Mouse (Mus musculus) C2C12 (cell line): ENCODE data around the gene Psmc1. TPM values are rescaled to one million over a fixed set of nuclear protein-coding genes. Genes with fewer than 3 reads are reported as not detected.

Experiments used
- H3K27me3 ChIP-seq: one replicate; pipeline ENCODE4 v1.6.1; 2011; ENCODE audit not compliant: control insufficient read depth, insufficient read depth, insufficient read length
- H3K36me3 ChIP-seq: one replicate; pipeline ENCODE4 v1.6.1; 2011; ENCODE audit not compliant: control insufficient read depth, insufficient read depth
- H3K4me3 ChIP-seq: one replicate; pipeline ENCODE4 v1.5.1; 2011; ENCODE audit warnings: mild to moderate bottlenecking, control low read depth; ENCODE audit not compliant: poor library complexity, insufficient read depth, severe bottlenecking
- H3K79me2 ChIP-seq: one replicate; pipeline ENCODE4 v1.6.1; 2011; ENCODE audit not compliant: control insufficient read depth, insufficient read depth
- H3K79me3 ChIP-seq: one replicate; pipeline ENCODE4 v1.6.1; 2011; ENCODE audit warnings: low read depth, control low read depth
- H3ac ChIP-seq: one replicate; pipeline ENCODE3; 2011; ENCODE audit warnings: low read depth; ENCODE audit not compliant: control insufficient read depth, insufficient read length
- CEBPB ChIP-seq: IDR thresholded peaks from one replicate; pipeline ENCODE4 v1.6.1; 2011; ENCODE audit warnings: low read depth, mild to moderate bottlenecking, control low read depth, moderate library complexity
- CTCF ChIP-seq: IDR thresholded peaks from one replicate; pipeline ENCODE4 v1.5.1; 2011; ENCODE audit not compliant: control insufficient read depth, insufficient read depth, insufficient read length
- FOSL1 ChIP-seq: IDR thresholded peaks from one replicate; pipeline ENCODE4 v1.8.0; 2011; ENCODE audit warnings: mild to moderate bottlenecking, low read length; ENCODE audit not compliant: poor library complexity, insufficient read depth, severe bottlenecking
- MAX ChIP-seq: IDR thresholded peaks from one replicate; pipeline ENCODE4 v1.6.1; 2011; ENCODE audit warnings: mild to moderate bottlenecking, control low read depth
- MYOD1 ChIP-seq: IDR thresholded peaks from one replicate; pipeline ENCODE4 v1.6.1; 2011; ENCODE audit warnings: low read depth; ENCODE audit not compliant: control insufficient read depth, insufficient read length
- MYOG ChIP-seq: IDR thresholded peaks from one replicate; pipeline ENCODE4 v1.6.1; 2011; ENCODE audit not compliant: control insufficient read depth, insufficient read length; ENCODE audit errors: extremely low read depth
- USF1 ChIP-seq: IDR thresholded peaks from one replicate; pipeline ENCODE4 v1.6.1; 2011; ENCODE audit warnings: low read depth, mild to moderate bottlenecking, control low read depth, moderate library complexity
- polyA plus RNA-seq: library from polyadenylated mRNA; unstranded; fragments of >200 nt; fragmentation: generic; extraction: Trizol; gene quantifications from one replicate; pipeline ENCODE4 v1.2.1, GENCODE M21; 2012; ENCODE audit warnings: missing spikeins

The Psmc1 gene
- polyA plus RNA-seq, 1 experiment = 192 TPM

- TF ChIP-seq CTCF (no peak), USF1 (no peak)
- no peaks in the 10 kb centered on the region for H3K36me3 ChIP-seq
- H3K27me3 ChIP-seq = peaks cover 26% of the 10 kb centered on the region
- no peaks in the 10 kb centered on the region for H3K79me3 ChIP-seq
- H3ac ChIP-seq = no peak overlapping the region
- H3K4me3 ChIP-seq = no peak overlapping the region
- H3K79me2 ChIP-seq = no peaks in the 10 kb centered on the region
Measured at GRCm38 (mm10) chr12:100093046-100093445, 16.9 kb upstream of the Psmc1 start.

GRCm38 (mm10) chr12:100099971-100100706, 9.8 kb upstream of the Psmc1 start:
- TF ChIP-seq CEBPB = no peak
- no peak for TF ChIP-seq FOSL1
- no peak for TF ChIP-seq USF1
- no peak for TF ChIP-seq MYOD1
- TF ChIP-seq CTCF = no peak
- TF ChIP-seq MAX = no peak
- no peak for TF ChIP-seq MYOG
- no peaks in the 10 kb centered on the region for H3K79me3 ChIP-seq
- no peaks in the 10 kb centered on the region for H3K79me2 ChIP-seq
- H3K4me3 ChIP-seq = no peak overlapping the region
- H3K36me3 ChIP-seq = no peaks in the 10 kb centered on the region
- peaks cover 8% of the 10 kb centered on the region for H3K27me3 ChIP-seq
- no peak overlapping the region for H3ac ChIP-seq

- Histone ChIP-seq H3K4me3 (no peak overlapping the region), H3ac (no peak overlapping the region), H3K36me3 (no peaks in the 10 kb centered on the region), H3K79me2 (no peaks in the 10 kb centered on the region), H3K27me3 (peaks cover 8% of the 10 kb centered on the region), H3K79me3 (no peaks in the 10 kb centered on the region)
- TF ChIP-seq MAX (no peak), USF1 (no peak), MYOD1 (no peak), CTCF (no peak), MYOG (no peak)
Measured at GRCm38 (mm10) chr12:100100707-100101030, 9.3 kb upstream of the Psmc1 start.

GRCm38 (mm10) chr12:100101651-100102050, 8.3 kb upstream of the Psmc1 start:
- peaks cover 8% of the 10 kb centered on the region for H3K27me3 ChIP-seq
- H3K79me3 ChIP-seq = no peaks in the 10 kb centered on the region
- no peaks in the 10 kb centered on the region for H3K79me2 ChIP-seq
- no peak for TF ChIP-seq MYOG
- peak; percentile 26 for TF ChIP-seq MYOD1
- no peak overlapping the region for H3ac ChIP-seq
- H3K4me3 ChIP-seq = no peak overlapping the region
- H3K36me3 ChIP-seq = no peaks in the 10 kb centered on the region

GRCm38 (mm10) chr12:100104530-100104929, 5.4 kb upstream of the Psmc1 start:
- no peaks in the 10 kb centered on the region for H3K79me2 ChIP-seq
- H3K4me3 ChIP-seq = no peak overlapping the region
- H3ac ChIP-seq = no peak overlapping the region
- no peaks in the 10 kb centered on the region for H3K79me3 ChIP-seq
- peaks cover 8% of the 10 kb centered on the region for H3K27me3 ChIP-seq
- H3K36me3 ChIP-seq = no peaks in the 10 kb centered on the region
- TF ChIP-seq MAX (no peak), MYOD1 (no peak), USF1 (no peak), FOSL1 (no peak), MYOG (no peak), CEBPB (no peak), CTCF (no peak)

GRCm38 (mm10) chr12:100106275-100106895, 3.6 kb upstream of the Psmc1 start:
- TF ChIP-seq CTCF (peak; percentile 34), USF1 (no peak), MAX (peak; percentile 21), MYOD1 (peak; percentile 12)

More at GRCm38 (mm10) chr12:100106275-100106895, 3.6 kb upstream of the Psmc1 start:
- no peak overlapping the region for H3ac ChIP-seq
- no peak overlapping the region for H3K4me3 ChIP-seq
- peaks cover 15% of the 10 kb centered on the region for H3K79me2 ChIP-seq
- H3K79me3 ChIP-seq = peaks cover 14% of the 10 kb centered on the region
- peaks cover 3% of the 10 kb centered on the region for H3K36me3 ChIP-seq
- peaks cover 8% of the 10 kb centered on the region for H3K27me3 ChIP-seq
